Mouse (Mus musculus) liver, adult 2 months (tissue): ENCODE measurements around the gene Map3k5.

ENCODE experiments used
- CTCF ChIP-seq: fragments of 200-500 bp; IDR thresholded peaks from 2 replicates; pipeline ENCODE4 v1.5.1; 2011; ENCODE audit warnings: low read depth, low read length, control low read depth
- POLR2A ChIP-seq: fragments of 200-500 bp; IDR thresholded peaks from 2 replicates; pipeline ENCODE4 v1.6.1; 2011; ENCODE audit warnings: low read length, control low read depth; ENCODE audit not compliant: insufficient read depth; ENCODE audit errors: extremely low read depth

GRCm38 (mm10) chr10:20058031-20058430 is 123.8 kb downstream of the Map3k5 start:
- TF ChIP-seq CTCF (no peak), POLR2A (no peak)
